Mouse (Mus musculus) central nervous system, embryonic 18 days (tissue): ENCODE data around the gene Ascl3. TPM values are rescaled to one million over a fixed set of nuclear protein-coding genes. Genes with fewer than 3 reads are reported as not detected.

Experiments used
- polyA plus RNA-seq: library from polyadenylated mRNA; depleted of rRNA; stranded (reverse); fragments of >200 nt; gene quantifications from 2 replicates; pipeline ENCODE4 v1.2.3, GENCODE M21; 2012; rRNA removed

Gene Ascl3
- polyA plus RNA-seq, result 0.13 and 0.15 TPM in 2 replicates

GRCm38 (mm10) chr7:109731626-109732025 lies at the start of gene Ascl3:
Gene Ascl3 (minus strand): TSS chr7:109731726.

GRCm38 (mm10) chr7:109752008-109752925 lies 20.7 kb upstream of the Ascl3 start, which contains the start of gene Tmem9b:
Gene Tmem9b (minus strand): TSS chr7:109752875.

GRCm38 (mm10) chr7:109723697-109724096 lies 7.8 kb downstream of the Ascl3 start, which contains the start of gene BC051019:
Gene BC051019 (minus strand): TSS chr7:109723850.

DNA sequence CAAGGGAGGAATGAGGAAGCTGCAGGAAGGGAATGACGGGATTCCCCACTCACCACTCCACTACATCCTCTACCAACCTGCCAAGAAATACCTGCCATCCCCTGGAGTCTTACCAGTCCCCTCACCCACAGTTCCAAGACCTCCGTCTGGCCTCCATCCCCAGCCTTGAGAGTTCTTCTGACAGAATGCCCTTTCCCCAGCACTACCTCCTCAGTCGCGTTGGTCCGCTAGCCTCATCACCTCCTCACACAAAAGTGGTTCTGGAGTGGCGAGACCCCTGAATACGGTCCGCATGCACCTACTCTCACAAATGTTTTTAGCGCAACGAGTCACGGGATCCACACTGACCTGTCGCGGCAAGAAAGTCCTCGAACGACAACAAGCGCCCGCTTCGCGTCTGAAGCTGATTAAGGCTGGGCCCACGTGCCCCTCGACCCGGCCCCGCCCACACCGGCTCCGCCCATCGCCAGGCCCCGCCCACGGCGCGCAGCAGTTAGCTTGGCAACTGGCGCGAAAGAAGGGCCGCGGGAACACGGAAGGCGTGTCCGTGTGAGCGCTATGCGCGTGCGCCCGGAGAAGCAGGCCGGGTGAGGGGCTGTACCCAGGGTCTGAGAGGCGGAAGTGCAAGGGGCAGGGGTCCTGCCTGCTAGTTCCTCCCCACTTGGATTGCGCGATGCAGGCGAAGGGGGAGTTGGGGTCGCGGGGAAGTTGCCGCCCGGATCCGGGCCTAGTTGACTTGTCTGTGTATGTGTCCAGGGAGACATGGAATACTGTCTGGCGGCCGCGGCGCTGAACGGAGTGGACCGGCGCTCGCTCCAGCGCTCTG lies 28.1 kb downstream of the Ascl3 start, which contains the start of the genes St5 and Akip1:
St5 (minus strand) TSS at position 416 of the 826 bp plus-strand sequence.
Akip1 (plus strand) TSS at position 501 of the 826 bp plus-strand sequence.

Other genes with a start within 250 kb of the Ascl3 start
- gene Trim66, start 223.6 kb downstream of the Ascl3 start, polyA plus RNA-seq, result 3.3 and 3.4 TPM in 2 replicates
- 553 and 570 TPM in 2 replicates for gene Rpl27a, start 212.6 kb downstream of the Ascl3 start, polyA plus RNA-seq
- gene St5, start 28.1 kb downstream of the Ascl3 start, polyA plus RNA-seq, result 16.1 and 18.5 TPM in 2 replicates
- 11.4 and 12.3 TPM in 2 replicates for gene Akip1, start 28.0 kb downstream of the Ascl3 start, polyA plus RNA-seq
- 0.23 and 0.41 TPM in 2 replicates for gene BC051019, start 7.9 kb downstream of the Ascl3 start, polyA plus RNA-seq
- gene Tmem9b, start 21.1 kb upstream of the Ascl3 start, polyA plus RNA-seq, result 89.7 and 97.2 TPM in 2 replicates
- 9.8 and 12.2 TPM in 2 replicates for gene Nrip3, start 50.3 kb upstream of the Ascl3 start, polyA plus RNA-seq
- gene Scube2, start 134.0 kb upstream of the Ascl3 start, polyA plus RNA-seq, result 0.48 and 0.68 TPM in 2 replicates
- gene Dennd5a, start 228.7 kb upstream of the Ascl3 start, polyA plus RNA-seq, result 125 and 126 TPM in 2 replicates